Mouse (Mus musculus) stomach, postnatal 0 days (tissue): ENCODE results near the gene Gjd2.

Experiments used
- CTCF ChIP-seq: IDR thresholded peaks from 2 replicates; pipeline ENCODE4 v1.5.1; 2016; ENCODE audit warnings: antibody characterized with exemption, low read depth, mild to moderate bottlenecking, moderate library complexity
- EP300 ChIP-seq: optimal IDR thresholded peaks from 2 replicates; pipeline ENCODE3; 2016; ENCODE audit warnings: antibody characterized with exemption

DNA sequence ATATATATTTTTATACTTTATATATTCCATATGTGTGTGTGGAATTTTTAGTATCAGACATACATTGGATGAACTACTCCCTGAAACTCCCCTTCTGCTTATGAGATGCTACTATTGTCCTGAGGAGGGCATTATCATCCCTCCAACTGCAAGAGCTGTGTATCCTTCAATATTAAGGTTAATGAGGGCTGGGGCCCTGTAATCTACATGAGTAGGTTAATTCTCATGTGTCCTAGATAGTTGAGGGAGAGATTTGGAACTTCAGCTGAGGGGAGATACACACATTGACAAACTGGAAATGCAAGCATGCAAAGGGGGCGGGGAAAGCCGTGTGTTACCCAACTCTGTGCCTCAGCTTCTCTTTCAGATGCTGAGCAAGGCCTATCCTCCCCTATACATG lies 24.5 kb upstream of the Gjd2 start:
- TF ChIP-seq CTCF, result no peak
- no peak for TF ChIP-seq EP300
